Mouse (Mus musculus) hindbrain, embryonic 14.5 days (tissue): ENCODE results near the gene Kyat1. TPM values are rescaled to one million over a fixed set of nuclear protein-coding genes. Genes with fewer than 3 reads are reported as not detected.
"Not testable (repeated sequence)": the region's sequence is repeated elsewhere in the genome, so short reads cannot be mapped to it uniquely, and the experiment has no call there.

Experiments used
- ATAC-seq: fragments of 200-750 bp; cut with Nextera tagmentation; 2 replicates; pipeline ENCODE4 v1.8.0; 2017; ENCODE audit warnings: moderate number of reproducible peaks, mild to moderate bottlenecking, moderate TSS enrichment, moderate library complexity; ENCODE audit not compliant: low FRiP score
- DNase-seq: peaks from one replicate; pipeline ENCODE4 v3.0.0-alpha.2; 2015; ENCODE audit warnings: low spot score
- H3K27ac ChIP-seq: fragments of 300-500 bp; sonication (generic); 2 replicates; pipeline ENCODE4 v1.5.1; 2014; ENCODE audit warnings: mild to moderate bottlenecking, moderate library complexity
- H3K27me3 ChIP-seq: fragments of 300-500 bp; sonication (generic); 2 replicates; pipeline ENCODE4 v1.6.1; 2014; ENCODE audit warnings: mild to moderate bottlenecking, low read length, mixed read lengths; ENCODE audit not compliant: control insufficient read depth, insufficient read depth
- H3K36me3 ChIP-seq: fragments of 300-500 bp; sonication (generic); replicated peaks from 2 replicates; pipeline ENCODE4 v1.6.1; 2014; ENCODE audit not compliant: control insufficient read depth, insufficient read depth
- H3K4me1 ChIP-seq: fragments of 300-500 bp; sonication (generic); replicated peaks from 2 replicates; pipeline ENCODE4 v1.6.1; 2014; ENCODE audit warnings: antibody characterized with exemption, low read length, mixed read lengths; ENCODE audit not compliant: control insufficient read depth, insufficient read depth
- H3K4me2 ChIP-seq: fragments of 300-500 bp; sonication (generic); replicated peaks from 2 replicates; pipeline ENCODE4 v1.6.1; 2014; ENCODE audit warnings: mild to moderate bottlenecking, moderate library complexity
- H3K4me3 ChIP-seq: fragments of 300-500 bp; sonication (generic); replicated peaks from 2 replicates; pipeline ENCODE4 v1.5.1; 2014; ENCODE audit warnings: mild to moderate bottlenecking, low read length
- H3K9ac ChIP-seq: fragments of 300-500 bp; sonication (generic); 2 replicates; pipeline ENCODE4 v1.6.1; 2014
- H3K9me3 ChIP-seq: fragments of 300-500 bp; sonication (generic); 2 replicates; pipeline ENCODE4 v1.6.1; 2016; ENCODE audit warnings: low read length; ENCODE audit not compliant: control insufficient read depth
- WGBS: fragments of 180-500 bp; shearing (Covaris S2); extraction: QIAGEN DNeasy Blood & Tissue Kit; methylation state at CpG from one replicate; pipeline ENCODE4 v1.1.7; 2014; 5-methylcytosine and 5-hydroxymethylcytosine counted together
- polyA plus RNA-seq: library from polyadenylated mRNA; unstranded; fragments of >200 nt; fragmentation: Nextera tagmentation; extraction: Ambion mirVana; gene quantifications from 2 replicates; pipeline ENCODE4 v1.2.1, GENCODE M21; 2014

Kyat1 gene
- polyA plus RNA-seq, 1 experiment from 2014 or later, result 16.0 TPM

DNA sequence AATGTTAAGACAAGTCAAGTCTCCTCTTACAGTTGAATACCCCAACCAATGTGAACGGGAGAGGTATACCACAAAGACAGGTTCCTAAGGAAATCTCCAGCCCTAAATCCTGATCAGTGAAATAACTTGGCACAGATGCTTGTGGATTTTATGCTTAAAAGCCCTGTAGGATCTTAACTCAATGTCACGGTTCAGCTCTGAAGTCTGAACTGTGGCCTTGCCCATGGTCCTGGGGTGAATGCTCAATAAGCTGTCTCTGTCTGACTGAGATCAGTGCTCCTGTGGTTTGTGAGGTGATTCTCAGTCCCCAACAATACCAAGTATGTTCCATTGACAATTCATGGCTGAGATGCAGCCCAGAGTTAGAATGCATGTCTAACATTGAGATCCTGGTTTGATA, 23.2 kb downstream of the Kyat1 start:
- Histone ChIP-seq H3K27me3 (no peaks in the 10 kb centered on the region), H3K4me2 (no peak overlapping the region), H3K36me3 (no peaks in the 10 kb centered on the region; the same call in 1 of the 2 replicates), H3K27ac (no peak overlapping the region), H3K4me3 (no peak overlapping the region), H3K9ac (no peak overlapping the region), H3K9me3 (no peaks in the 10 kb centered on the region), H3K4me1 (peaks cover 4% of the 10 kb centered on the region)
- WGBS, result 83% methylated on average over 2 of the region's 2 CpGs
- ATAC-seq (no peak), DNase-seq (no peak)

DNA sequence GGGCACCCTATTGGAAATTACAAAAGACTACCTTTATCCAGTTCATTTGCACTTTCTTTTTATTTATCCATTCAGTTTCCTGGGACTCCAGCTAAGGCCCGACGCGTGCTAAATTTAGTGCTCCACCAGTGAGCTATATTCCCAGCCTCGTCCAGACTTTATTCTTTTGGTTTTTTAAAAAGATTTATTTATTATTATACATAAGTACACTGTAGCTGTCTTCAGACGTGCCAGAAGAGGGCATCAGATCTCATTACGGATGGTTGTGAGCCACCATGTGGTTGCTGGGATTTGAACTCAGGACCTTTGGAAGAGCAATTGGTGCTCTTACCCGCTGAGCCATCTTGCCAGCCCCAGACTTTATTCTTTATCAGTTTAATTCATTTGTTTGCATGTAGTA, 26.9 kb downstream of the Kyat1 start:
- peaks cover 11% of the 10 kb centered on the region for H3K4me1 ChIP-seq
- peak overlapping the region; percentile 68 for H3K4me2 ChIP-seq
- H3K27ac ChIP-seq, H3K9ac ChIP-seq, DNase-seq, H3K27me3 ChIP-seq, H3K9me3 ChIP-seq: not testable (repeated sequence)
- peak overlapping the region; percentile 68 for H3K4me3 ChIP-seq
- peaks cover 29% of the 10 kb centered on the region for H3K36me3 ChIP-seq
- 42% methylated on average over 7 of the region's 7 CpGs for WGBS
- peak; percentile 6; the same call in 1 of the 2 replicates for ATAC-seq

DNA sequence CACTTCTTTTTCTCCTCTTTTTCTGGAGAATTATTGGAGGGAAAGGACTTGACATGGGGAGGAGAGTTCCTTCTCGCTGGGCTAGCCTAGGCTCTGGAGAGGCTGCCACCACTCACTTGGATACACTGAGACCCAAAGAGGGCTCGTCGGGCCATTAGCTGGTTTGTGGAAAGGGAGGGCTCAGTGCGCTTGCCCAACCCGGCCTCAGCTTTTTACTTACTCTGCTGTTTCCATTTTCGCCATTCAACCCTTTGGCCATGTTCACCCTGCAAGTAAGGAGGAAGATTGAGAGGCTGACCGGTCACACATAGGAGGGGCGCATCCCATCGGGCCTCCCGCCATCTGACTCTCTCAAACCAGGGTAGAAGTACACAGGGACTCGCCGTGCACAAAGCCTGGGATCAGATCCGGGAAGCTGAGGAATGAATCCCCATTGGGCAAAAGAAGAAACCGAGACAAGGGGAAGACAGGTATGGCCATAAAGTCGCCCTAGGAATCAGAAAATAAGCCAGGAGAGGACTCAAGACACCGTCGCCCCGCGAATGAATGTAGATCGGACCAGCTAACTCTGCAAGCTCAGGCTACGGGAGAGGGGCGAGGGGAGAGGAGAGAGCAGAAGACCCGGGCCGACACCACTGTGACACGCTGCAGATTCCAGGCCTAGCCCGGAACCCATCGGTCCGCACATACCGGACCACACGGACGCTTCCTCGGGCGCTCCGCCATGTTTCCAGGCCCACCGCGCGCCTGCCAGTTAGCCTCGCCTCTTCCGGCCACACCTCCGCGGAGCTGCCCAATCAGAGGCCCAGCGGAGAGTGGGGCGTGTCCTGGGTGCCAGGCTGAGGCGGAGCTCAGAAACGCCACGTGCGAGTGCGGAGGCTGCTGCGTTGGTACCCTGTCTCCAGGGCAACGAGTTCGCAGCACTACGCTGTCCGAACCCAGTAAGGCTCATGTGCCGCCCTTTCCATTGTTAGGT, 27.7 kb downstream of the Kyat1 start, which contains the start of gene Spout1:
Gene Spout1 (minus strand): TSS at position 760 of the 976 bp plus-strand sequence.
- H3K9me3 ChIP-seq, result no peaks in the 10 kb centered on the region
- 3% methylated on average over 51 of the region's 54 CpGs for WGBS

DNA sequence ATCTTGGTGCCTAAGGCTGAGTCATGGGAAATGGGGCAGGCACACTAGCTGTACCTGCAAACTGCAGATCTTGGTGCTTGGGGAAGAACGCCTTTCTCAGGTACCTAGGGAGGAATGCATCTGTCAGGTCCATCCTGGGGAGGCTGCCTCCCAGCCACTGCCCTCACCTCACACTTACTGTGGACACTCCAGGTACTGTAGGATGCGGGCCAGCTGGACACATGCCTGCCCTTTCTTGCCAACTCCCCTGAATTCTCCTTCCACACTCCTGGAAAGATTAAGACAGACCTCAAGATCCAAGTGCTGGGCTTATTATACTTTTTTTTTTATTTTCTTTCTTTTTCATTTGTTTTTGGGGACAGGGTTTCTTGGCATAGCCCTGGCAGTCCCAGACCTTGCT, 29.1 kb downstream of the Kyat1 start:
- ATAC-seq (no peak), DNase-seq (no peak)
- Histone ChIP-seq H3K4me3 (no peak overlapping the region), H3K27ac (no peak overlapping the region), H3K27me3 (no peaks in the 10 kb centered on the region), H3K4me2 (no peak overlapping the region), H3K36me3 (peaks cover 39% of the 10 kb centered on the region), H3K9me3 (no peaks in the 10 kb centered on the region), H3K4me1 (peaks cover 21% of the 10 kb centered on the region), H3K9ac (no peak overlapping the region)
- WGBS, result 100% methylated on average over 2 of the region's 2 CpGs

More for the DNA sequence above, 27.7 kb downstream of the Kyat1 start, which contains the start of gene Spout1:
- no peak within 1 kb of the TSS for H3K27ac ChIP-seq
- DNase-seq, result peak; percentile 95
- ATAC-seq, result peak; percentile 99
- peak within 1 kb of the TSS; percentile 68 for H3K4me2 ChIP-seq
- H3K36me3 ChIP-seq, result peaks cover 34% of the 10 kb centered on the region
- peak within 1 kb of the TSS; percentile 68 for H3K4me3 ChIP-seq
- H3K9ac ChIP-seq, result peak within 1 kb of the TSS; percentile 72
- no peaks in the 10 kb centered on the region for H3K27me3 ChIP-seq
- peaks cover 11% of the 10 kb centered on the region for H3K4me1 ChIP-seq

DNA sequence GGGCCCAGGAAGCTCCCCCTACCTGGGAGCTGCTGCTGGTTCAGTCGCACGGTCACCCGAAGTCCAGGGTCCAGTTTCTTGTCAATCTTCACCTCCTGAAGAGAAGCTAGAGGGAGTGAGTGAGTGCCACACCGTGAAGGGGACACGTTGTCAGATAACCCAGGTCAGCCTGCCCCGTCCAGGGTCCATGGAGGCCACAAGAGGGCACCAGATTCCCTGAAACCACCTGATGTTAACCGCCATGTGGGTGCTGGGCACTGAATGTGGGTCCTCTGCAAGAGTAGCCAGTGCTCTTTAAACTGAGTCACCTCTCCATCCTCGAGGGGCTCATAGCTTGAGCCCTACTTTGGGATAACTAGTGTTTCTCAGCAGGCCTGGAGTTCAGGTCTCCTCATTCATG, 29.8 kb downstream of the Kyat1 start:
- Histone ChIP-seq H3K27ac (no peak overlapping the region), H3K9ac (no peak overlapping the region), H3K27me3 (no peaks in the 10 kb centered on the region), H3K4me3 (no peak overlapping the region), H3K9me3 (no peaks in the 10 kb centered on the region), H3K4me1 (peaks cover 21% of the 10 kb centered on the region), H3K4me2 (no peak overlapping the region), H3K36me3 (peaks cover 39% of the 10 kb centered on the region)
- WGBS, result 89% methylated on average over 8 of the region's 8 CpGs
- ATAC-seq, result no peak
- DNase-seq, result no peak

DNA sequence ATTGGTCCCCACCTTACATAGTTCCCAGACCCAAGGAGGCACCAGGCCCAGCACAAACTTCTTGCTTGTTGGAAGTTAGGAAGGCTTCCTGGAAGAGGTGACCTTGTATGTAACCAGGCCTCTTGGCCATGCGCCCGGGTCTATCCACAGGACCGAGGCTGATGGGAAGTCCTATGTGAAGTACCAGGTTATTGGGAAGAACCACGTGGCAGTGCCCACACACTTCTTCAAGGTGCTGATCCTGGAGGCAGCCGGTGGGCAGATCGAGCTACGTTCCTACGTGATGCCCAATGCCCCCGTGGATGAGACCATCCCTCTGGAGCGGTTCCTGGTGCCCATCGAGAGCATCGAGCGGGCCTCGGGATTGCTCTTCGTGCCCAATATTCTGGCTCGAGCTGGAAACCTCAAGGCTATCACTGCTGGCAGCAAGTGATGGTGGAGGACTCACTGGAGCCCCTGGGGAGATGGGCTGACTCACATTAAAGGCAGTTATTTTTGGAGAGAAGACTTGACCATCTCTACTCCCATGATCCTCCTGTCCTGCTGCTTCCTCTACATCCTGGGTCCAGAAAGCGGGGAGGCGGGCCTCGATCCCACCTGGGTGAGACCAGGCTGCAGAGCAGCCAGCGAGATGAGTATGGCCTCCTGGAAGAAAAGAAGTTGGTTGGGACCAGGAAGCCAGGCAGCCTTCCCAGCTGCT, 32.0 kb downstream of the Kyat1 start:
- no peaks in the 10 kb centered on the region for H3K27me3 ChIP-seq
- no peak for ATAC-seq
- no peak for DNase-seq
- H3K4me3 ChIP-seq, result no peak overlapping the region
- peaks cover 39% of the 10 kb centered on the region for H3K36me3 ChIP-seq
- 97% methylated on average over 20 of the region's 20 CpGs for WGBS
- peaks cover 21% of the 10 kb centered on the region for H3K4me1 ChIP-seq
- no peak overlapping the region for H3K4me2 ChIP-seq
- H3K9ac ChIP-seq, result no peak overlapping the region
- H3K27ac ChIP-seq, result no peak overlapping the region
- H3K9me3 ChIP-seq, result no peaks in the 10 kb centered on the region

DNA sequence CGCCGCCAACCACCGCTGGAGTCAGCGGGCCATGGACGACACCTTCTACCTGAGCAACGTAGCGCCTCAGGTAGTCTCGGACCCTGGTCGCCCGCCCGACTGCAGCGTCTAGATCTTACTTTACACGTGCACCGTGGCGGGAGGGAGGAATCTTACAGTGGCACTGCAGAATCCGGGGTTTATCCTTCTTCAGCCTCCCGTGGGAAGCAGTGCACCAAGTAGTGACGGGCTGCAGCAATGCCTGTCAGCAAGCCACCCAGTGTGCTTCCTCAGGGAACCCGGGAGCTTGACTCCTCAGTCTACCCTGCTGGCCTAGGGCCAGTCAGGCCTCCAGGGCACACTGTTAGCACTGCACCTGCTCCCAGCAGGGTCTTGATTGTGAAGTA, 33.7 kb downstream of the Kyat1 start:
- Histone ChIP-seq H3K9ac (peak overlapping the region; percentile 86), H3K4me2 (peak overlapping the region; percentile 93), H3K27me3 (no peaks in the 10 kb centered on the region), H3K36me3 (peaks cover 39% of the 10 kb centered on the region), H3K4me3 (peak overlapping the region; percentile 63), H3K9me3 (peaks cover under 1% of the 10 kb centered on the region; the same call in 1 of the 2 replicates), H3K27ac (peak overlapping the region; percentile 94), H3K4me1 (peaks cover 13% of the 10 kb centered on the region)
- WGBS, result under 1% methylated on average over 19 of the region's 19 CpGs
- ATAC-seq, result peak; percentile 32
- no peak for DNase-seq

DNA sequence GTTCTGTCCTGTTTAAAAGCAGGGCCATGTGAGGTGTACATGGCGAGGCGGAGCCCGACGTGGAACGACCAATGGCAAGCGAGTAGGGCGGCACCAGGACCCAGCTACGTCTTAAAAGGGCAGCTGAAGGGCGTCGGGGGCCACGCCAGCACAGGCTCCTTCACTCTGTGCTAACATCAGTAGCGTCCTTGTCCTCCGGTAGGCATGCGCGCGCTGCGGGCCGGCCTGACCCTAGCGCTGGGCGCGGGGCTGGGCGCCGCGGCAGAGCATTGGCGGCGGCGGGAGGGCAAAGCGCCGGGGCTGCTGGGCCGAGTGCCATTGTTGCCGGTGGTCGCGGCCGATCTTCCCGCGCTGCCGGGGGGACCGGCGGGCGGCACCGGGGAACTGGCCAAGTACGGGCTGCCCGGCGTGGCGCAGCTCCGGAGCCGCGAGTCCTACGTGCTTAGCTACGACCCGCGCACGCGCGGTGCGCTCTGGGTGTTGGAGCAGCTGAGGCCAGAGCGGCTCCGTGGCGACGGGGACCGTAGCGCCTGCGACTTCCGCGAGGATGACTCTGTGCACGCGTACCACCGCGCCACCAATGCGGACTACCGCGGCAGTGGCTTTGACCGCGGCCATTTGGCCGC, 34.2 kb downstream of the Kyat1 start, which contains the start of gene Endog:
Gene Endog (plus strand): TSS at position 123 of the 626 bp plus-strand sequence.
- ATAC-seq (peak; percentile 96), DNase-seq (peak; percentile 88)
- Histone ChIP-seq H3K27me3 (no peaks in the 10 kb centered on the region), H3K4me1 (peaks cover 10% of the 10 kb centered on the region), H3K27ac (peak within 1 kb of the TSS; percentile 94), H3K4me2 (peak within 1 kb of the TSS; percentile 93), H3K9ac (peak within 1 kb of the TSS; percentile 86), H3K36me3 (peaks cover 38% of the 10 kb centered on the region), H3K9me3 (peaks cover 6% of the 10 kb centered on the region), H3K4me3 (peak within 1 kb of the TSS; percentile 63)
- WGBS, result under 1% methylated on average over 74 of the region's 75 CpGs

DNA sequence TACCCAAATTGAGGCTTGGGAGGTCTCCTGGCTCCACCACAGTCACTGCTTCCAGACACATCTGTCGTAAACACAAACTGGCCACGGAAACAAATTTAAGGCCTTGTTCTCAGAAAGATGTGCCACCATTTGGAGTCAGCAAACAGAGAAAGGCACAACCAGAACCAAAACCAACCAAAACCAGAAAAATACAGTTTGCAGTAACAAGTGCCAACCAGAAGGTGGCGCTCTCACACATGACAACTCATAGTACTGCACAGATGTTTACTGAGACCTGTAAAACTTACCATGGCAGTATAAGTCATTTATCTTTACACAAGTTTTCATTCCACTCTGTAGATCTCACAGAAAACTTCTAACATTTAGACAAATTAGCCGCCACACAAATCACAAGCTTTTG, 39.0 kb downstream of the Kyat1 start:
- Histone ChIP-seq H3K9ac (no peak overlapping the region), H3K4me3 (no peak overlapping the region), H3K9me3 (peaks cover 8% of the 10 kb centered on the region), H3K4me1 (no peaks in the 10 kb centered on the region), H3K36me3 (no peaks in the 10 kb centered on the region), H3K27ac (no peak overlapping the region), H3K4me2 (no peak overlapping the region), H3K27me3 (no peaks in the 10 kb centered on the region)
- ATAC-seq (no peak), DNase-seq (no peak)
- 60% methylated on average over 4 of the region's 4 CpGs for whole genome bisulfite sequencing
